Mouse (Mus musculus) small intestine, adult 2 months (tissue): Measurements from ENCODE around the gene Dnajc13.

Source experiments
- CTCF ChIP-seq: fragments of 200-500 bp; IDR thresholded peaks from 2 replicates; pipeline ENCODE4 v1.5.1; 2012; ENCODE audit warnings: low read depth, mild to moderate bottlenecking, control low read depth, inconsistent platforms, low read length, moderate library complexity, mixed read lengths; ENCODE audit not compliant: insufficient replicate concordance, insufficient read length; ENCODE audit errors: extremely low read depth
- POLR2A ChIP-seq: fragments of 200-500 bp; IDR thresholded peaks from 2 replicates; pipeline ENCODE4 v1.6.1; 2012; ENCODE audit warnings: low read depth, mild to moderate bottlenecking, control low read depth, inconsistent platforms, low read length, moderate library complexity

GRCm38 (mm10) chr9:104101458-104101857 is 161.3 kb downstream of the Dnajc13 start:
- TF ChIP-seq CTCF: no peak
- TF ChIP-seq POLR2A: no peak
